Mouse (Mus musculus): Measurements from ENCODE around the gene Tnfrsf19. TPM values are rescaled to one million over a fixed set of nuclear protein-coding genes. Genes with fewer than 3 reads are reported as not detected.

The Tnfrsf19 gene
- polyA plus RNA-seq, 1 experiment from 2014 or later = 30.1 TPM

GRCm38 (mm10) chr14:61056445-61056844 is 10.2 kb upstream of the Tnfrsf19 start:
- Histone ChIP-seq H3K4me1 (ENCODE audit: control insufficient read depth, insufficient read depth, low read length) (peaks cover 16% of the 10 kb centered on the region), H3K4me2 (peak overlapping the region; percentile 69), H3K27ac (ENCODE audit: low read depth, low read length) (no peak overlapping the region), H3K9me3 (replicated peaks; ENCODE audit: control insufficient read depth, low read length) (no peaks in the 10 kb centered on the region), H3K9ac (ENCODE audit: low read depth, low read length) (peak overlapping the region; percentile 17), H3K36me3 (ENCODE audit: control insufficient read depth, insufficient read depth, low read length) (no peaks in the 10 kb centered on the region), H3K4me3 (ENCODE audit: low read depth, low read length) (peak overlapping the region; percentile 42), H3K27me3 (ENCODE audit: control insufficient read depth, insufficient read depth, low read length) (no peaks in the 10 kb centered on the region)
- WGBS (ENCODE audit: insufficient replicate concordance) = 0% methylated on average over 16 of the region's 16 CpGs
- ATAC-seq (replicated peaks; ENCODE audit: insufficient number of reproducible peaks, low FRiP score, low TSS enrichment) = no peak

- H3K4me2 ChIP-seq = peak overlapping the region; percentile 69
- H3K9me3 ChIP-seq (replicated peaks; ENCODE audit: control insufficient read depth, low read length) = no peaks in the 10 kb centered on the region
- WGBS (ENCODE audit: insufficient replicate concordance) = 33% methylated on average over 1 of the region's 1 CpGs
- H3K27ac ChIP-seq (ENCODE audit: low read depth, low read length) = no peak overlapping the region
- ATAC-seq (replicated peaks; ENCODE audit: insufficient number of reproducible peaks, low FRiP score, low TSS enrichment) = no peak
- no peaks in the 10 kb centered on the region for H3K27me3 ChIP-seq (ENCODE audit: control insufficient read depth, insufficient read depth, low read length)
- peak overlapping the region; percentile 42; the same call in 1 of the 2 replicates for H3K4me3 ChIP-seq (ENCODE audit: low read depth, low read length)
- H3K9ac ChIP-seq (ENCODE audit: low read depth, low read length) = no peak overlapping the region; the same call in 1 of the 2 replicates
- peaks cover 16% of the 10 kb centered on the region for H3K4me1 ChIP-seq (ENCODE audit: control insufficient read depth, insufficient read depth, low read length)
- no peaks in the 10 kb centered on the region for H3K36me3 ChIP-seq (ENCODE audit: control insufficient read depth, insufficient read depth, low read length)
Observed at GRCm38 (mm10) chr14:61055864-61056263, 9.6 kb upstream of the Tnfrsf19 start.

- WGBS (ENCODE audit: insufficient replicate concordance) = 93% methylated on average over 3 of the region's 3 CpGs
- no peaks in the 10 kb centered on the region for H3K36me3 ChIP-seq (ENCODE audit: control insufficient read depth, insufficient read depth, low read length)
- H3K4me3 ChIP-seq (ENCODE audit: low read depth, low read length) = no peak overlapping the region
- no peaks in the 10 kb centered on the region for H3K9me3 ChIP-seq (replicated peaks; ENCODE audit: control insufficient read depth, low read length)
- no peak overlapping the region for H3K4me2 ChIP-seq
- H3K27ac ChIP-seq (ENCODE audit: low read depth, low read length) = no peak overlapping the region
- ATAC-seq (replicated peaks; ENCODE audit: insufficient number of reproducible peaks, low FRiP score, low TSS enrichment) = no peak
- H3K4me1 ChIP-seq (ENCODE audit: control insufficient read depth, insufficient read depth, low read length) = peaks cover 7% of the 10 kb centered on the region
- no peak overlapping the region for H3K9ac ChIP-seq (ENCODE audit: low read depth, low read length)
- H3K27me3 ChIP-seq (ENCODE audit: control insufficient read depth, insufficient read depth, low read length) = no peaks in the 10 kb centered on the region
Observed at GRCm38 (mm10) chr14:61052163-61052562, 5.9 kb upstream of the Tnfrsf19 start.

- Histone ChIP-seq H3K9ac (ENCODE audit: low read depth, low read length) (peak overlapping the region; percentile 79), H3K27me3 (ENCODE audit: control insufficient read depth, insufficient read depth, low read length) (no peaks in the 10 kb centered on the region), H3K9me3 (replicated peaks; ENCODE audit: control insufficient read depth, low read length) (no peaks in the 10 kb centered on the region), H3K27ac (ENCODE audit: low read depth, low read length) (peak overlapping the region; percentile 86), H3K4me3 (ENCODE audit: low read depth, low read length) (peak overlapping the region; percentile 57), H3K36me3 (ENCODE audit: control insufficient read depth, insufficient read depth, low read length) (no peaks in the 10 kb centered on the region), H3K4me2 (peak overlapping the region; percentile 82), H3K4me1 (ENCODE audit: control insufficient read depth, insufficient read depth, low read length) (peaks cover 19% of the 10 kb centered on the region)
- under 1% methylated on average over 19 of the region's 19 CpGs for WGBS (ENCODE audit: insufficient replicate concordance)
- ATAC-seq (replicated peaks; ENCODE audit: insufficient number of reproducible peaks, low FRiP score, low TSS enrichment) = no peak; the same call in 1 of the 2 replicates
Observed at GRCm38 (mm10) chr14:61045446-61046090, 722 bp downstream of the Tnfrsf19 start.

- Histone ChIP-seq H3K27me3 (ENCODE audit: control insufficient read depth, insufficient read depth, low read length) (no peaks in the 10 kb centered on the region), H3K4me1 (ENCODE audit: control insufficient read depth, insufficient read depth, low read length) (peaks cover 19% of the 10 kb centered on the region), H3K4me2 (peak overlapping the region; percentile 82), H3K9me3 (replicated peaks; ENCODE audit: control insufficient read depth, low read length) (no peaks in the 10 kb centered on the region), H3K36me3 (ENCODE audit: control insufficient read depth, insufficient read depth, low read length) (no peaks in the 10 kb centered on the region), H3K9ac (ENCODE audit: low read depth, low read length) (peak overlapping the region; percentile 61), H3K27ac (ENCODE audit: low read depth, low read length) (peak overlapping the region; percentile 25; the same call in 1 of the 2 replicates), H3K4me3 (ENCODE audit: low read depth, low read length) (peak overlapping the region; percentile 57)
- 25% methylated on average over 2 of the region's 2 CpGs for WGBS (ENCODE audit: insufficient replicate concordance)
- no peak for ATAC-seq (replicated peaks; ENCODE audit: insufficient number of reproducible peaks, low FRiP score, low TSS enrichment)
Observed at GRCm38 (mm10) chr14:61044316-61044715, 2.0 kb downstream of the Tnfrsf19 start.

GRCm38 (mm10) chr14:61043511-61044310 is 2.6 kb downstream of the Tnfrsf19 start:
- no peaks in the 10 kb centered on the region for H3K9me3 ChIP-seq (replicated peaks; ENCODE audit: control insufficient read depth, low read length)
- peak overlapping the region; percentile 61 for H3K9ac ChIP-seq (ENCODE audit: low read depth, low read length)
- WGBS (ENCODE audit: insufficient replicate concordance) = 20% methylated on average over 8 of the region's 8 CpGs
- peak overlapping the region; percentile 25 for H3K27ac ChIP-seq (ENCODE audit: low read depth, low read length)
- H3K4me1 ChIP-seq (ENCODE audit: control insufficient read depth, insufficient read depth, low read length) = peaks cover 19% of the 10 kb centered on the region
- ATAC-seq (replicated peaks; ENCODE audit: insufficient number of reproducible peaks, low FRiP score, low TSS enrichment) = no peak
- no peaks in the 10 kb centered on the region for H3K36me3 ChIP-seq (ENCODE audit: control insufficient read depth, insufficient read depth, low read length)
- H3K4me3 ChIP-seq (ENCODE audit: low read depth, low read length) = peak overlapping the region; percentile 57
- H3K27me3 ChIP-seq (ENCODE audit: control insufficient read depth, insufficient read depth, low read length) = no peaks in the 10 kb centered on the region
- peak overlapping the region; percentile 82 for H3K4me2 ChIP-seq

- Histone ChIP-seq H3K4me3 (ENCODE audit: low read depth, low read length) (no peak overlapping the region), H3K4me2 (no peak overlapping the region), H3K36me3 (ENCODE audit: control insufficient read depth, insufficient read depth, low read length) (no peaks in the 10 kb centered on the region), H3K9me3 (replicated peaks; ENCODE audit: control insufficient read depth, low read length) (no peaks in the 10 kb centered on the region), H3K9ac (ENCODE audit: low read depth, low read length) (no peak overlapping the region), H3K27ac (ENCODE audit: low read depth, low read length) (no peak overlapping the region), H3K4me1 (ENCODE audit: control insufficient read depth, insufficient read depth, low read length) (peaks cover 31% of the 10 kb centered on the region), H3K27me3 (ENCODE audit: control insufficient read depth, insufficient read depth, low read length) (no peaks in the 10 kb centered on the region)
- no peak for ATAC-seq (replicated peaks; ENCODE audit: insufficient number of reproducible peaks, low FRiP score, low TSS enrichment)
- WGBS (ENCODE audit: insufficient replicate concordance) = 44% methylated on average over 3 of the region's 3 CpGs
Observed at GRCm38 (mm10) chr14:61042291-61042690, 4.0 kb downstream of the Tnfrsf19 start.

GRCm38 (mm10) chr14:61040236-61040635 is 6.1 kb downstream of the Tnfrsf19 start:
- H3K9me3 ChIP-seq (replicated peaks; ENCODE audit: control insufficient read depth, low read length) = no peaks in the 10 kb centered on the region
- peaks cover 25% of the 10 kb centered on the region; the same call in 1 of the 2 replicates for H3K4me1 ChIP-seq (ENCODE audit: control insufficient read depth, insufficient read depth, low read length)
- no peak overlapping the region for H3K9ac ChIP-seq (ENCODE audit: low read depth, low read length)
- ATAC-seq (replicated peaks; ENCODE audit: insufficient number of reproducible peaks, low FRiP score, low TSS enrichment) = no peak
- no peaks in the 10 kb centered on the region for H3K27me3 ChIP-seq (ENCODE audit: control insufficient read depth, insufficient read depth, low read length)
- 89% methylated on average over 13 of the region's 13 CpGs for WGBS (ENCODE audit: insufficient replicate concordance)
- no peak overlapping the region for H3K4me2 ChIP-seq
- H3K4me3 ChIP-seq (ENCODE audit: low read depth, low read length) = no peak overlapping the region
- H3K27ac ChIP-seq (ENCODE audit: low read depth, low read length) = no peak overlapping the region
- no peaks in the 10 kb centered on the region for H3K36me3 ChIP-seq (ENCODE audit: control insufficient read depth, insufficient read depth, low read length)

All from heart, embryonic 11.5 days (tissue).